Mouse (Mus musculus) neutrophil, adult 5-6 weeks (primary cell): ENCODE results near the gene Vps72. TPM values are rescaled to one million over a fixed set of nuclear protein-coding genes. Genes with fewer than 3 reads are reported as not detected.
"Not testable (repeated sequence)": the region's sequence is repeated elsewhere in the genome, so short reads cannot be mapped to it uniquely, and the experiment has no call there.

Experiments
- ATAC-seq: fragments of 151-379, 151-347 bp; 2 replicates; pipeline ENCODE4 v1.8.0; 2017; ENCODE audit warnings: mild to moderate bottlenecking, moderate TSS enrichment; ENCODE audit not compliant: insufficient number of reproducible peaks, poor library complexity, low FRiP score, severe bottlenecking; ENCODE audit errors: extremely low read depth
- total RNA-seq: library from RNA; stranded (forward); fragments of 200-1000 nt; gene quantifications from 2 replicates; pipeline ENCODE4 v1.2.3, GENCODE M21; 2017

The Vps72 gene
- 63.9 and 79.4 TPM in 2 replicates for total RNA-seq

- peak; percentile 87 for ATAC-seq
These were observed at the start of gene Vps72 for GRCm38 (mm10) chr3:95110911-95111726. Gene Vps72, plus strand, starts transcription at chr3:95111022.

GRCm38 (mm10) chr3:95063741-95064140, 47.1 kb upstream of the Vps72 start:
- ATAC-seq = no peak

GRCm38 (mm10) chr3:95065553-95065952, 45.3 kb upstream of the Vps72 start:
- no peak for ATAC-seq

DNA sequence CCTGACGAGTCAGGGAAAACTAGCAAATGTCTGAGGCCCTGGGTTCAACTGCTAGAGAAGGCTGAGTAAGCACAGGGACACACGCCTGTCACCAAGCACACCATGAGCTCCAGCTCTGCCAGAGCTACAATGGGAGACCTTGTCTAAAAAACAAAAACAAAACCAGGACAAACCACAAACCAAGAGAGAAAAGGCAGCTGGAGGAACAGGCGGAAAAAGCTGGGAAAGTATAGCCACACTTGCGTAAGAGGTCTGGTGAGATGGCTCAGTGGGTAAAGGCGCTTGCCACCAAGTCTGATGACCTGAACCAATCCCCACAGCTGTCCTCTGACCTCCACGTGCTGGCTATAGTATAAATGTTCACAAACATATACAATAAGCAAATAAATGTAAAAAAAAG, 44.7 kb upstream of the Vps72 start:
- ATAC-seq = no peak

GRCm38 (mm10) chr3:95066570-95066969, 44.3 kb upstream of the Vps72 start:
- no peak for ATAC-seq

DNA sequence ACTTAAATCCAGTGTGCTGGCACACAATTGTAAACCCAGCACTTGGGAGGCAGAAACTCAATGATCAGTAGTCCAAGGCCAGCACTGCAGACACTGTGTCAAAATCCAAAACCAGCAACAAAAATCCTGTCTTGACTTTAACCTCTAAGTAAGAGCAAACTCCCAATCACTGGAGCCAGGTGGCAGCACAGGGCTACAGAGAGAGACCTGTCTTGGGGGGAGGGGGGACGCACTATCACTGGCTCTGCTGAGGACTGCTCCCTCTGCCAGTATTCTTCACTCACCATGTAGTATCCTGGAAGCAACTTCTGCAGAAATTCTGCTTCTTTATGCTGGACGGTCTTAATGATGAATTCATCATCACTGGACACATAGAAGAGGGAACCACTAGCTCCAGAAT, 39.2 kb upstream of the Vps72 start:
- ATAC-seq = no peak

DNA sequence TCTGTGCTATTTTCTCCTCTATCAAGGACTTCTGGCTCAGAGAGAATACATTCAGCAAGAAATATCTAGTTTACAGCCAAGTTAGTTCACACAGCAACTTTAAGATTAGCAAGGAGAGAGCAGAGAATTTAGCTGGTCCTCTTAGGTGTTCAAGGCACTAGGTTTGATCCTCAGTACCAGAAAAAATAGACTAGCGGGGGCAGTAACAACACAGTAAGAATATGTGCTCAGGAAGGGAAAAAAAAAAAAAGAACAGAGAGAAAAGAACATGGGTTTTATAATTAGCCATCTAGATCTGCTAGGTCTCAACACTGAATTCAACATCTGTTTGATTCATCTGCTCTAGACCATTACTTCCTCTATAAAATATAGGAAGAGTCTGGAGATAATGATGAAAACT, 22.8 kb upstream of the Vps72 start:
- ATAC-seq = no peak

GRCm38 (mm10) chr3:95100854-95101253, 10.0 kb upstream of the Vps72 start:
- no peak for ATAC-seq

DNA sequence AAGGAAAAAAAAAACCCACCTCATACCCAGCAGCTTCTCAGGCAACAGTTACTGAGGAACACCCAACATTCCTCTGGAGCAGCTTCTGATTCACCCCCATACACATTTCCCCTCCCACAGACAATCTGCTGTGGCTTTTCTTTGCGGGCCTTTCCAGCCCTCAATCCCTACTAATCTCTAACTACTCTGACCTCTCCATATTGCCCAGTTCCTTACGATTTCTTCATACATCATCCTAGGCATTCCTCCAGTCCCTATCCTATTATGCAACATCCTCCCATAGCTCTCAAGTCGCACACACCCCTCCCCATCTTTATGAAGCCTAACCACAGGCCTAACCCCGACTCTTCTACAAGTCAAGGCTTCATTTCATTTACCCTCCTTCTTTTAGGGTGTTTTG, 5.7 kb upstream of the Vps72 start:
- ATAC-seq = no peak

DNA sequence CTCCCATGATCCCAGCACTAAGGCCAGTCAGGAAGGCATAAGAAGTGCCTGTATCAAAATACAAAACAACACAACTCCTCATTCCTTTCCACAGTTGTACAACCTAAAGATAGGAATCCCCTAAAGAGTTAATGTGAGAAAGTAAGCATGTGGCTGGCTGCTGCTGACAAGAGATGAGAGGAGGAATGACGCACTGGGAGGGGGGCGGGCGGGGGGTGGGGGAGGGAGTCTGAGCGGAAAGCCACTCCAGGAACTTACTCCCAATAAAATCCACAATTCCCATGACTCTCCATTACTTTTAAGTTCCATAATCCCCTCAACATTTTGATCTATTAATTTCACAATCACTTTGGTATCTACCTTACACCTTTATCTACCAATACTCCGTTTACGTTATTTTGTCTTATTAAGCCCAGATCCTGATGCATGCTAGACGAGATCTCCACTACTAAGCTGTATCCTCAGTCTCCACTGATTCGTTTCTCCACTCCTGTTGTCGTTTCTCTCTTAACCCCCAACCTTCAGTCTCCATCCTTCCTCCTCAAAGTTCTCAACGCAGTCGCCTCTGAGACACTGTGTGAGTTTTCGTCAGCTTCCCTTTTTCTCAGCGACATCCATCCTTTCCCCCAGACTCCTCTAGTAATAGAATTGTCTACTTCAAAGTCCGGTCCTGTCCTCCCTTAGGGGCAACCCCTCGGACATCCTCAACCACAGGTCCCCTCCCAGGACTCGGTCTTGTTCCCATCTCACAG, 5.1 kb upstream of the Vps72 start:
- ATAC-seq = no peak

GRCm38 (mm10) chr3:95106338-95107117, 4.3 kb upstream of the Vps72 start, which contains the start of gene Pip5k1a:
Gene Pip5k1a, minus strand, starts transcription at chr3:95106930.
- peak; percentile 83 for ATAC-seq

DNA sequence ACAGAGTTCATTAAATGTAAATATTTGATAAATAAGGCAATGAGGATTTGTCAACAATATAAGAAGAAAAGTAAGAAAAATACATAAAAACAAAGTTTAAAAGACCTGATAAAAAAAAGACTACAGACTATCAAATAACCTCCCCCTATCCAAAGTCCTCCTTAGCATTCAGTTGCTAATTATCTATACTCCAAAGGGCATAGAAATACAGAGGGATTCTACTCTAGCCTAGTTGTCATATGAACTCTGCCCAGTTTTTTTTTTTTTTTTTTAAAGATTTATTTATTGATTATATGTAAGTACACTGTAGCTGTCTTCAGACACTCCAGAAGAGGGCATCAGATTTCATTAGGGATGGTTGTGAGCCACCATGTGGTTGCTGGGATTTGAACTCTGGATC, 3.5 kb upstream of the Vps72 start:
- not testable (repeated sequence) for ATAC-seq

GRCm38 (mm10) chr3:95107898-95108297, 2.9 kb upstream of the Vps72 start:
- no peak for ATAC-seq

DNA sequence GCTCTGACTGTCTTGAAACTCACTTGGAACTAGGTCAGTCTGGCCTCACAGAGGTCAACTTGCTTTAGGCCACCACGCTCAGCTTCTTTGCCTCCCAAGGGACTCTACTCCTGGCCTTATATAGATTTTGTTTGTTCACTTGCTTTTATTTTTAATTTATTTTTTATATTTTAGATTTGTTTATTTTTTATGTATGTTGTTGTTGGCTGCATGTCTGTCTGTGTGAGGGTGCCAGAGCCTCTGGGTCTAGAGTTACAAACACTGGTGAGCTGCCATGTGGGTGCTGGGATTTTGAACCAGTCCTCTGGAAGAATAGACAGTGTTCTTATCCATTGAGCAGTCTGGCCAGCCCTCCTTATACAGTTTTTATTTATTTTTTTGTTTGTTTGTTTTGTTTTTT, 1.9 kb downstream of the Vps72 start:
- ATAC-seq = no peak

- ATAC-seq = no peak
These were observed 6.9 kb downstream of the Vps72 start for GRCm38 (mm10) chr3:95117751-95118150.

GRCm38 (mm10) chr3:95121580-95121979, 10.8 kb downstream of the Vps72 start:
- no peak for ATAC-seq

GRCm38 (mm10) chr3:95124246-95124645, 13.4 kb downstream of the Vps72 start, which contains the start of gene Tmod4:
Gene Tmod4, plus strand, starts transcription at chr3:95124476.
- peak; percentile 42; the same call in 1 of the 2 replicates for ATAC-seq

GRCm38 (mm10) chr3:95124972-95125371, 14.2 kb downstream of the Vps72 start:
- no peak for ATAC-seq

- no peak for ATAC-seq
These were observed 18.4 kb downstream of the Vps72 start for GRCm38 (mm10) chr3:95129226-95129651.
